Mouse (Mus musculus) intestine, embryonic 15.5 days (tissue): ENCODE data around the gene Adamts17. TPM values are rescaled to one million over a fixed set of nuclear protein-coding genes. Genes with fewer than 3 reads are reported as not detected.
A peak's percentile ranks its signal among the peaks of the same experiment; 100 is the strongest.

Experiments
- ATAC-seq: fragments of 200-750 bp; cut with Nextera tagmentation; 2 replicates; pipeline ENCODE4 v1.8.0; 2017; ENCODE audit warnings: moderate TSS enrichment, moderate library complexity
- H3K27ac ChIP-seq: fragments of 300-500 bp; sonication (generic); 2 replicates; pipeline ENCODE4 v1.5.1; 2015; ENCODE audit warnings: mild to moderate bottlenecking, inconsistent platforms
- H3K27me3 ChIP-seq: fragments of 300-500 bp; sonication (generic); replicated peaks from 2 replicates; pipeline ENCODE4 v1.6.1; 2015; ENCODE audit warnings: inconsistent platforms
- H3K36me3 ChIP-seq: fragments of 300-500 bp; sonication (generic); 2 replicates; pipeline ENCODE4 v1.6.1; 2015; ENCODE audit warnings: inconsistent platforms
- H3K4me1 ChIP-seq: fragments of 300-500 bp; sonication (generic); replicated peaks from 2 replicates; pipeline ENCODE4 v1.6.1; 2015; ENCODE audit warnings: inconsistent platforms
- H3K4me2 ChIP-seq: fragments of 300-500 bp; sonication (generic); replicated peaks from 2 replicates; pipeline ENCODE4 v1.6.1; 2015; ENCODE audit warnings: mild to moderate bottlenecking, inconsistent platforms
- H3K4me3 ChIP-seq: fragments of 300-500 bp; sonication (generic); replicated peaks from 2 replicates; pipeline ENCODE4 v1.5.1; 2015; ENCODE audit warnings: inconsistent platforms
- H3K9ac ChIP-seq: fragments of 300-500 bp; sonication (generic); 2 replicates; pipeline ENCODE4 v1.6.1; 2015; ENCODE audit warnings: inconsistent platforms
- H3K9me3 ChIP-seq: fragments of 300-500 bp; sonication (generic); 2 replicates; pipeline ENCODE4 v1.6.1; 2016; ENCODE audit warnings: inconsistent platforms
- WGBS: fragments of 180-500 bp; shearing (Covaris S2); methylation state at CpG from one replicate; pipeline ENCODE4 v1.1.7; 2015; 5-methylcytosine and 5-hydroxymethylcytosine counted together
- polyA plus RNA-seq: library from polyadenylated mRNA; unstranded; fragments of >200 nt; fragmentation: Nextera tagmentation; extraction: Ambion mirVana; gene quantifications from 2 replicates; pipeline ENCODE4 v1.2.1, GENCODE M21; 2015

Adamts17 gene
- polyA plus RNA-seq, 1 experiment from 2014 or later, result 3.3 TPM

GRCm38 (mm10) chr7:67082751-67083150 is 243.2 kb downstream of the Adamts17 start:
- Histone ChIP-seq H3K36me3 (no peaks in the 10 kb centered on the region), H3K27ac (no peak overlapping the region), H3K9ac (no peak overlapping the region), H3K4me1 (no peaks in the 10 kb centered on the region), H3K4me2 (no peak overlapping the region), H3K9me3 (no peaks in the 10 kb centered on the region), H3K27me3 (no peaks in the 10 kb centered on the region), H3K4me3 (no peak overlapping the region)
- ATAC-seq, result no peak
- 91% methylated on average over 10 of the region's 10 CpGs for WGBS

GRCm38 (mm10) chr7:67087759-67088158 is 248.2 kb downstream of the Adamts17 start:
- H3K27ac ChIP-seq, result no peak overlapping the region
- no peak for ATAC-seq
- no peaks in the 10 kb centered on the region for H3K27me3 ChIP-seq
- no peak overlapping the region for H3K4me2 ChIP-seq
- no peaks in the 10 kb centered on the region for H3K4me1 ChIP-seq
- WGBS, result 60% methylated on average over 6 of the region's 6 CpGs
- no peaks in the 10 kb centered on the region for H3K36me3 ChIP-seq
- no peak overlapping the region for H3K9ac ChIP-seq
- H3K9me3 ChIP-seq, result no peaks in the 10 kb centered on the region
- no peak overlapping the region for H3K4me3 ChIP-seq

GRCm38 (mm10) chr7:67097096-67097495 is 257.6 kb downstream of the Adamts17 start:
- H3K27me3 ChIP-seq, result no peaks in the 10 kb centered on the region
- no peaks in the 10 kb centered on the region for H3K4me1 ChIP-seq
- 78% methylated on average over 2 of the region's 2 CpGs for WGBS
- H3K4me3 ChIP-seq, result no peak overlapping the region
- H3K36me3 ChIP-seq, result no peaks in the 10 kb centered on the region
- no peak overlapping the region for H3K9ac ChIP-seq
- H3K27ac ChIP-seq, result no peak overlapping the region
- H3K9me3 ChIP-seq, result no peaks in the 10 kb centered on the region
- no peak for ATAC-seq
- no peak overlapping the region for H3K4me2 ChIP-seq

- Histone ChIP-seq H3K36me3 (no peaks in the 10 kb centered on the region), H3K27me3 (no peaks in the 10 kb centered on the region), H3K4me1 (no peaks in the 10 kb centered on the region), H3K9ac (no peak overlapping the region), H3K27ac (no peak overlapping the region), H3K4me2 (no peak overlapping the region), H3K4me3 (no peak overlapping the region), H3K9me3 (no peaks in the 10 kb centered on the region)
- ATAC-seq, result no peak
- 55% methylated on average over 3 of the region's 3 CpGs for WGBS
Measured at GRCm38 (mm10) chr7:67101418-67101973, 262.0 kb downstream of the Adamts17 start.

- H3K36me3 ChIP-seq, result no peaks in the 10 kb centered on the region
- WGBS, result 79% methylated on average over 12 of the region's 12 CpGs
- no peaks in the 10 kb centered on the region for H3K27me3 ChIP-seq
- no peak overlapping the region for H3K9ac ChIP-seq
- H3K4me1 ChIP-seq, result no peaks in the 10 kb centered on the region
- no peak for ATAC-seq
- H3K4me3 ChIP-seq, result no peak overlapping the region
- no peak overlapping the region for H3K4me2 ChIP-seq
- no peak overlapping the region for H3K27ac ChIP-seq
- H3K9me3 ChIP-seq, result no peaks in the 10 kb centered on the region
Measured at GRCm38 (mm10) chr7:67110551-67111159, 271.1 kb downstream of the Adamts17 start.

GRCm38 (mm10) chr7:67112495-67113216 is 273.1 kb downstream of the Adamts17 start:
- H3K36me3 ChIP-seq, result no peaks in the 10 kb centered on the region
- no peak overlapping the region for H3K9ac ChIP-seq
- no peaks in the 10 kb centered on the region for H3K9me3 ChIP-seq
- no peak overlapping the region for H3K4me3 ChIP-seq
- ATAC-seq, result no peak
- no peak overlapping the region for H3K4me2 ChIP-seq
- 71% methylated on average over 14 of the region's 14 CpGs for WGBS
- no peaks in the 10 kb centered on the region for H3K27me3 ChIP-seq
- H3K4me1 ChIP-seq, result no peaks in the 10 kb centered on the region
- no peak overlapping the region for H3K27ac ChIP-seq

- H3K4me3 ChIP-seq, result no peak overlapping the region
- ATAC-seq, result no peak
- H3K9me3 ChIP-seq, result no peaks in the 10 kb centered on the region
- H3K4me2 ChIP-seq, result no peak overlapping the region
- no peaks in the 10 kb centered on the region for H3K27me3 ChIP-seq
- H3K4me1 ChIP-seq, result no peaks in the 10 kb centered on the region
- H3K36me3 ChIP-seq, result no peaks in the 10 kb centered on the region
- H3K27ac ChIP-seq, result no peak overlapping the region
- H3K9ac ChIP-seq, result no peak overlapping the region
- 97% methylated on average over 3 of the region's 3 CpGs for WGBS
Measured at GRCm38 (mm10) chr7:67114056-67114455, 274.5 kb downstream of the Adamts17 start.

GRCm38 (mm10) chr7:67115056-67115455 is 275.5 kb downstream of the Adamts17 start:
- Histone ChIP-seq H3K36me3 (no peaks in the 10 kb centered on the region), H3K27ac (no peak overlapping the region), H3K4me1 (no peaks in the 10 kb centered on the region), H3K4me3 (no peak overlapping the region), H3K9me3 (no peaks in the 10 kb centered on the region), H3K4me2 (no peak overlapping the region), H3K27me3 (no peaks in the 10 kb centered on the region), H3K9ac (no peak overlapping the region)
- WGBS, result 90% methylated on average over 3 of the region's 3 CpGs
- no peak for ATAC-seq

GRCm38 (mm10) chr7:67135140-67135539 is 295.6 kb downstream of the Adamts17 start:
- no peak overlapping the region for H3K9ac ChIP-seq
- no peaks in the 10 kb centered on the region for H3K4me1 ChIP-seq
- H3K27ac ChIP-seq, result no peak overlapping the region
- no peak overlapping the region for H3K4me3 ChIP-seq
- 54% methylated on average over 2 of the region's 2 CpGs for WGBS
- no peaks in the 10 kb centered on the region for H3K9me3 ChIP-seq
- no peak for ATAC-seq
- H3K36me3 ChIP-seq, result no peaks in the 10 kb centered on the region
- no peaks in the 10 kb centered on the region for H3K27me3 ChIP-seq
- H3K4me2 ChIP-seq, result no peak overlapping the region

- no peaks in the 10 kb centered on the region for H3K36me3 ChIP-seq
- no peak overlapping the region for H3K27ac ChIP-seq
- WGBS, result 11% methylated on average over 11 of the region's 11 CpGs
- no peaks in the 10 kb centered on the region for H3K9me3 ChIP-seq
- H3K4me3 ChIP-seq, result no peak overlapping the region
- no peak overlapping the region for H3K9ac ChIP-seq
- peaks cover 12% of the 10 kb centered on the region for H3K4me1 ChIP-seq
- H3K27me3 ChIP-seq, result no peaks in the 10 kb centered on the region
- H3K4me2 ChIP-seq, result 0 out of 2 replicates have a peak overlapping the region, but pooled peaks have one; percentile 1
- no peak for ATAC-seq
Measured at GRCm38 (mm10) chr7:67142347-67143015, 302.9 kb downstream of the Adamts17 start.

- 50% methylated on average over 7 of the region's 7 CpGs for WGBS
- no peak overlapping the region for H3K27ac ChIP-seq
- H3K27me3 ChIP-seq, result no peaks in the 10 kb centered on the region
- H3K9me3 ChIP-seq, result no peaks in the 10 kb centered on the region
- no peaks in the 10 kb centered on the region for H3K36me3 ChIP-seq
- ATAC-seq, result no peak
- no peak overlapping the region for H3K4me3 ChIP-seq
- no peak overlapping the region for H3K9ac ChIP-seq
- H3K4me2 ChIP-seq, result no peak overlapping the region
- H3K4me1 ChIP-seq, result peaks cover 12% of the 10 kb centered on the region
Measured at GRCm38 (mm10) chr7:67145748-67146147, 306.2 kb downstream of the Adamts17 start.

- ATAC-seq, result no peak
Measured at GRCm38 (mm10) chr7:67146151-67146550, 306.6 kb downstream of the Adamts17 start.

More at GRCm38 (mm10) chr7:67146151-67146550, 306.6 kb downstream of the Adamts17 start:
- H3K27me3 ChIP-seq, result no peaks in the 10 kb centered on the region
- H3K4me2 ChIP-seq, result no peak overlapping the region
- WGBS, result 64% methylated on average over 6 of the region's 6 CpGs
- no peak overlapping the region for H3K9ac ChIP-seq
- H3K4me1 ChIP-seq, result peaks cover 12% of the 10 kb centered on the region
- H3K9me3 ChIP-seq, result no peaks in the 10 kb centered on the region
- no peak overlapping the region for H3K27ac ChIP-seq
- no peaks in the 10 kb centered on the region for H3K36me3 ChIP-seq
- H3K4me3 ChIP-seq, result no peak overlapping the region
